Mouse (Mus musculus) ovary, postnatal 10 days (tissue): ENCODE results near the gene Pi4ka.

Source experiments
- DNase-seq: peaks from one replicate; pipeline ENCODE4 v3.0.0; 2022; ENCODE audit warnings: low spot score

Pi4ka gene

DNA sequence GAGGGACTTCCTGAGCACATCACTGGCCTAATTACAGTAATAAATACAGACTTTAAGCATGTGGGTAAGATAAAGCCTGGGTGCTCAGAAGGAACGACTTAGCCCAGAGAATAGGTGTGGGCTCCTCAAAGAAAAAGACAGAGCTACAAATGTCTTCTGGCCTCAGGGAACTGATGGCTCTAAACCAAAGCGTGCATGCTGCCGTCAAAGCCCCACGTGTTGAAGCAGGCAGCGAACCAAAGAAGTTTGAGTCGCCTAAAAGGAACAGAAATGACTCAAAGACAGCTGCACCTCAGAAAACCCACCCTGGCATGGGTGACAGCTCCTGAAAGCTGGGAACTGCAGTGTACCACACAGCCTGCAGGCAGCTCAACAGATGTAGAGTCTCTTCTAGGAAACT lies 134.3 kb downstream of the Pi4ka start:
- no peak for DNase-seq

DNA sequence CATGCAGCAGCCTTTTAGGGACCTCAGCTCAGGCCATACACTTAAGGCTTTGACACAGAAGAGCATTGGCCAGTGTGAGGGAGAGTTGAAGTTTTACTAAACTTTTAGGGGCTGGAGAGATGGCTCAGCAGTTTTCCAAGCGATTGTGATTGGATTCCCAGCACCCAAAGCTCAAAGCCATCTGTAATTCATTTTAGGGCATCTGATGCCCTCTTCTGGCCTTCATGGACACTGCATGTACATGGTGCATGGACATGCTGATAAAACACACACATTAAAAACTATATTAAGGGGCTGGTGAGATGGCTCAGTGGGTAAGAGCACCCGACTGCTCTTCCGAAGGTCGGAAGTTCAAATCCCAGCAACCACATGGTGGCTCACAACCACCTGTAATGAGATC lies 135.0 kb downstream of the Pi4ka start:
- DNase-seq = no peak

DNA sequence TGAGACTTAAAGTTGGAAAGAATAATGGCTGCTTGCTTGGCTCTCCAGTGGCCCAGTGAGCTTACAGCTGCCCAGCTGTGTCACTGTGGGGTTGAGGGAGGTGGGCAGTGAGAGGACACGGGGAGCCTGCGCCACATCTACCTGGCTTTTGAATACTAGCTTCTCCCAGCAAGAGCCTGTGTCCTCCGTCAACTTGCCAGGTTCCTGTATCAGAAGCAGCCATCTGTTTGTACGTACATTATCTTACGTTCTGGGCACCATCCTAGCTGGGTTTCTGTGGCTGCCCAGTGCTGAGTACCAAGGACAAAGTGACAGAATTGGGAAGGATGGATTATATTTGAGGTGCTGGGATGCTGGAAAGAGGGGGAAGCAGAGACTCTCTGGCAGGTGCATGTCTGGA lies 136.2 kb downstream of the Pi4ka start:
- DNase-seq = no peak

DNA sequence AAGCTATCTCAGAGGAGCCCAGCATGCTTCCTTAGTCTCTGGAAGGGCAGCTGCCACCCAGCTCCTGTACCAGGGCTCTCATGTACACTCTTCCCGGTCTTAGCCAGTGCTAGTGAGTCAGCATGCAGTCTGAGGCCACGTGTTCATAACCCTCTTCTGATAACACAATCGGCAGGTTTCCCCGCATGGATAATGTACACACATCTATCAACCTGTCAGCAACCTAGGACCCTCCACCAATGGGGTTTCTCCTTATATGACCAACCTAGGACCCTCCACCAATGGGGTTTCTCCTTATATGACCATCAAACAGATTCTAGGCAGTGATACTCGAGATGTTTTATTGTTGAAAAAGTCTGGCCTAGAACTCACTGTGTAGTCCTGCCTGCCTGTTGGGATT lies 138.2 kb downstream of the Pi4ka start:
- no peak for DNase-seq

DNA sequence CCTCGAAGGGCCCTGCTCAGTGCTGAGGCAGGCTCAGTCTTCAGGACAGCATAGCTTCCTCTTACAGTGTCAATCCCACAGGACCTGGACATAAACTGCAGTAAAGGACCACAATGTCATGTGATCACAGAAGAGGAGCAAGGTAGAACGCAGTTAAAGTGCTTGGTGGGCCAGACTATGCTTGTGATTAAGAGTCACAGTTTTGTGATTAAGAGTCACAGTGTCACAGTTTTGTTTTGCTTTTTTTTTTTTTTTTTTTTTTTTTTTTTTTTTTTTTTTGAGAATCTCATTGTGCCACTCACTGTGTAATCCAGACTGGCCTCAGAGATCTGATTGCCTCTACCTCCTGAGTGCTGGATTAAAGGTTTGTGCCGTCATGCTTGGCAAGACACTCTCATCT lies 140.0 kb downstream of the Pi4ka start:
- DNase-seq = no peak

DNA sequence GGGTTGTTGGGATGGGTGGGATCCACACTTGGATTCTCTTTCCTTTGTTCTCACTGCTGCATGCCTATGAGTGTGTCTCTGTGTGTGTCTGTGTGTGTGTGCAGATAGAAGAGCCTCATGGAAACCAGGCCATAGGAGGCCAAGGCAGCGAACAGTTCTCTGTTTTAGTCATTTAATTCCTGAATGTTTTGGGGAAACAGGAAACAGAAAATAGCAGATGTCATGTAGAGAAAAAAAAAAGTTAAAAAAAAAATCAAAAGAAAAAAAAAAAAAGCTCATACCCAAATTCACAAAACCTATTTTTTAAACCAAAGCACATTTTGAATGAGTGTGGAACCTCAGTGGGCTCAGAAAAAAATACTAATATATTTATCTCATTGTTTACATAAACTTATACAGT lies 144.8 kb downstream of the Pi4ka start:
- DNase-seq = no peak

DNA sequence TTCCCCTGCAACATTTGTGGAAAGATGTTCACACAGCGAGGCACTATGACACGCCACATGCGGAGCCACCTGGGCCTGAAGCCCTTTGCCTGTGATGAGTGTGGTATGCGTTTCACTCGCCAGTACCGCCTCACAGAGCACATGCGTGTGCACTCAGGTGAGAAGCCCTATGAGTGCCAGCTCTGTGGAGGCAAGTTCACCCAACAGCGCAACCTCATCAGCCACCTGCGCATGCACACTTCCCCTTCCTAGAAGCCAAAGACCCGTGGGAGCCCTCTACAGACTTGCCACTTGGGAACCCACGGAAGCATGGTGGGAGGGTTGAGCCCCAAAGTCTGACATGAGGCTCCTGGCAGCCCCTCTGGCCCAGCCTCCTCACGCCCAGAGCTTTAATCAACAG lies 147.2 kb downstream of the Pi4ka start:
- no peak for DNase-seq

DNA sequence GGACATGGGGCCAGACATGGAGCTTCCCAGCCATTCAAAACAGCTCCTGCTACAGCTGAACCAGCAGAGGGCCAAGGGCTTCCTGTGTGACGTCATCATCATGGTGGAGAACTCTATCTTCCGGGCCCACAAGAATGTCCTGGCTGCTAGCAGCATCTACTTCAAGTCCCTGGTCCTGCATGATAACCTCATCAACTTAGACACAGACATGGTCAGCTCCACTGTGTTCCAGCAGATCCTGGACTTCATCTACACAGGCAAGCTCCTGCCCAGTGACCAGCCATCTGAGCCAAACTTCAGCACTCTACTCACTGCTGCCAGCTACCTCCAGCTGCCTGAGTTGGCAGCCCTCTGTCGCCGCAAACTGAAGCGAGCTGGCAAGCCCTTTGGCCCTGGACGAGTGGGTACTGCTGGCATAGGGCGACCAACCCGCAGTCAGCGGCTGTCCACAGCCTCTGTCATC lies 148.7 kb downstream of the Pi4ka start:
- no peak for DNase-seq

DNA sequence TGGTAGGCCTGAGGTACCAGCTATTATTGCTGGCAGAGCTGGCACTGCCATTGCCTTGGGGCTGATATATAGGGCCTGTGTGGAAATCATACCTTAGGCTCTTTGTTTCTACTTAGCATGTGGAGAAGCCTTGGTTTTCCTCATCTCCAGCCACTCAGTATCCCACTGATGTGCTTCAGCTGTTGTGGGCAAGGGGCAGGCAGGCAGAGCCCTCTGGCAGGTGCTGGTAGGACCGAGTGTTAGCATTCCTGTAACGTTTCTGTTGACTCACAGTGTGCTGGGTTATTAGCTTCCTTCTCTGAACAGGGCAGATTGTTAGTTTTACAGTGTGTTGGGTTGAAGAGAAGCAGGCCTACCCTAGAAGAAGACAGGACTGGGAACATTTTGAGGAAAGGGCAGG lies 150.8 kb downstream of the Pi4ka start:
- no peak for DNase-seq

DNA sequence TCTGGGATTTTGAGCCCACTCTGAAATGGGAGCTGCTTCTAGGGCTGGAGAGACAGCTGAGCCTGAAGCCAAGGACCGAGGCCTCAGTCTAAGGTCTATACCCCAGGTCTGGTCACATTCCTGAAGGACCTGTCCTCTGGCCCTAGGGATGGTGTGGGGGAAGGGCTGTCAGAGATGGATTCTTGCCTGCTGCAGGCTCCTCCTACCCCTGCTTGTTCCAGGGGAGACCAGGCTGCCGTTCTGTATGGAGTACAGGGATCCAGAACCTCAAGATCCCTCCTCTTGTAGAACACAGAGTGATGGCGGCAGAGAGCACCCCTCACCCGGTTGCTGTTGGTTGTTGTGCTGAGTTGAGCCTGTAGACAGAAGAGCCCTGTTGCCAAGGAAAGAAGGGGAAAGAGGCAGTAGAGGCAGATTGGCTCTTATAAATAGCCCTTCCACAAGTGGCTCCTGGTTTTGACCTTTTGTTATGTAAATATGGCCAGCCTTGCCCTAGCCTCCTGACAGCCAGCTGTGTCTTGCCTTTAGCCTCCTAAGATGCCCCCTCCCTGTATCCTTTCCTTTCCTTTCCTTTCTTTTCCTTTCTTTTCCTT lies 152.0 kb downstream of the Pi4ka start:
- no peak for DNase-seq

DNA sequence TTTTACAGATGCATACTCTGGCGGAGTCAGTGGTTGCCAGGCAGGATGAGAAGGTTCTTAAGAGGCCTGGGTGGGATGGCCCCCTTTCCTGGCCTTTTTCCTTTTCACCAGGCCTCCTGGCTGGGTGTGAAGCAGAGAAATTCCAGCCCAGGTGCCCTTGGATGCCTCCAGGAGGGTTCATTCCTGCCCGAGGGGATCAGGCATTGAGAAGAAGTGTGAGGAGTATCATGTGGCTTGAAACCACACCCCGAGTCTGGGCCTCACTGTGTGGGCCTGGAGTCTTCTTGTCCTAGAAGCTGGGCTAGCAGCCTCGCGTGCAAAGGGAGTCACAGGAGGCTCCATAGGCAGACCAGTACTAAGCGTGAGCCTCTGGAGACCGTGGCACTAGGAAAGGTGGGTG lies 153.3 kb downstream of the Pi4ka start:
- no peak for DNase-seq

DNA sequence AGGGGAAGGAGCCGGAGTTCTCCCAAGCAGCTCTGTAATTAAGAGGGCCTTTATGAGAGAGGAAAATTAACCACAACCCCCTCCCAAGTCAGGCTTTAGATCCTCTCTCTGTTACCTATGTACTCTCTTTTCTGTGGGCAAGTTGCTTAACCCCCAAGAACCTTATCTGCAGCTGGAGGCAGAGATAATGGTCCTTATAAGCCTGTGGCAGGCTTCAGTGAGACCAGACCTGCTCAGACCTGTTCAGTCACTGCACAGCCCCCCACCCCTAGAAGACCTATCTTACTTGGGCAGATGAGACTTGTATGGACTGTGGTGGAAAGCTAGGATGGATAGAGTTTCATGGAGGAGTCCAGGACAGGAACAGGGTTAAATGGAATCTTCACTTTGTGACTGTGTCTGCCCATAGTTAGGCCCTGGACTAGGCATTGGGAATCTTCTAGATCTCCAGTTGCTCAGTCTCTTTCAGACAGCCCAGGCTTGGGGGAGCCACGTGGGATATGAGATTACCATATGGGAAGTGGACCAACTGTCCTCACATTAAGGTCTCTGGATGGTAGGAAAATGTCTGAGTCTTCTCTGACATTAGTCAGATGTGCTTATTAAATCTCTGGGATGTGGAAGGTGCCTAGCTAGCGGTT lies 153.9 kb downstream of the Pi4ka start:
- DNase-seq = no peak

DNA sequence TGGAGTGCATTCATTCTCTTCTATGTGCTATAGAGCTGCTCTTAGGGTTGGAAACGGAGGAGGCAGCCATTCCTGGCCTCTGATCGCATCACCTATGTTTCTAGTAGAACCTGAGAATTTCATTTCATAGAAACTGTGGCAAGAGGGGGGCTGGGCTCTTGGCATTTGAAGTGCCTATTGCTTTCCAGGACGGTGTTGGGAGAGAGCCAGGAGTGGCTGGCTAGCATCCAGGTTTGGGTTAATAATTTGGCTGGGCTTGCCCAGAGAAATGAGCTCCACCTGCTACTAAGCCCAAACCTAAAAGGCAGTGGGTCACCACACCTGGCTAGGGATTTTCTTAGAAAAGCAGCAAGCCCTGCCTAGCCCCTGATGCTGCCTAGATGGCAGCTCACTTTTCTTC lies 154.6 kb downstream of the Pi4ka start:
- peak; percentile 84 for DNase-seq

DNA sequence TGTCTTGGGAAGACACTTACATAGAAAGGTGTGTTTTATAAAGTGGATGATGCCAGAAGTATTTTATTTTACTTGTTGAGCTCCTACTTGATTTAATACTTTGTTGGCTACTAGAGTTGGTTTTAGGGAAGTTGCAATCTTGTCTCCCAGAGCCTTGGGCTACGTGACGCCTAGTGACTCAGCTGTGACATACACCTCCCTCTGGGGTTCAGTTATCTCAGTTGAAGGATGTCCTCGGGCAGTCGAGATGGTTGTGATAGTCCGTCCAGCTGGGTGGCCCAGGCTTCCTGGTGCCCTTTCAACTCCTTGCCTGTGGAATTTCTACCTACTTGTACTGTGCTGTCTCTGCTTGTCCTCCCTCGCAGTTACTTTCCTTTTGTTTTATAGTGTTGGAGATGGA lies 157.0 kb downstream of the Pi4ka start:
- DNase-seq = no peak

DNA sequence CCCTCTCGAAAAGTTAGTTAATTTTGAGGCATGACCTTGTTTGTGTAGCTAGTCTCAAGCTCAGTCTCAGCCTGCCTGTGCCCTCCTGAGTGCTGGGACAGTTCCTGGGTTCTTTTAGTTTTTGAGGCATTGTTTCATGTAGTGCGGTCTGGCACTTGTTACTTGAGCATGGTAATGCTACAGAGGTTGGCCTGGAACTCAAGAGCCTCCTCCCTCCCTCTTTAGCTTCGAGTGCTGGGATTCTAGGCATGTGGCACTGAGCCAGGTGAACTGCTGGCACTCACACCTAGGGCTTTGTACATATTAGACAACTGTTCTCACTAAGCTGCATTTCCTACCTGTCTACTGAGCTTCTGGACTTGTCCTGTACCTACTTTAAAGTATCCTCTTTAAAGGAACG lies 158.4 kb downstream of the Pi4ka start:
- DNase-seq = no peak

DNA sequence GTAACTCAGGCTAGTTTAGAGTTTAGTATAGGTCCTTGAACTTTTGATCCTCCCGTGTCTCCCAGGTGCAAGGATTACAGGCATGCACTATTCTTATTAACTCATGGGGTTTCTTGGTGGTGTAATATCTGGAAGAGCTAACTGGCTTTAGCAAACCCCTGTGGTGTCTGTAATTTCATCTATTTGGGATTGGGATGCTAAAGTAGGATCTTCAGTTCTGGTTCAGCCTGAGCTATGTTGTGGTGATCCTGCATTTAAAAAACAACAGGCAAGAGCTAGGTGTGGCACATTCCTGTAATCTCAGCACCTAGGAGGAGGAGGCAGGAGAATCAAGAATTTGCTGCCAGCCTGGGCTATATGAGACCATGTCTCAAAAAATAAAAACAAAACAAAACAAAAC lies 161.1 kb downstream of the Pi4ka start:
- DNase-seq = no peak

DNA sequence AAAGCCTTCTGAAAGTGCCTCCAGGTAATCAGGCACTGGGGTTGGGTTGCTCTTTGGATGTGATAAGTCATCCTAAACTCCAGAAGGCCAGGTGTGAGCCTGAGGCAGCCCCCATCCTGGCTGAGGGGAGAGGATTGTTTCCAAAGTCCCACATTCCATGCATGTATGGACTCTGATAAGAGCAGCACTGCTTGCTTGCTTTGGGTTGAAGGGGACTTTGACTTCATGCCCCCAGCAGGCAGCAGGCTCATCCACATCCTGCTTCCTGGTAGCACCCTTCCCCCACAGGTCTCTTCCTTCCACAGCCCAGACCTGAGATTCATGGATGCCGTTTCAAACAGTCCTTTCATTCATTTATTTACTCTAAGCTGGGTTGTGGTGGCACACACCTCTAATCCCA lies 162.4 kb downstream of the Pi4ka start:
- DNase-seq = no peak

DNA sequence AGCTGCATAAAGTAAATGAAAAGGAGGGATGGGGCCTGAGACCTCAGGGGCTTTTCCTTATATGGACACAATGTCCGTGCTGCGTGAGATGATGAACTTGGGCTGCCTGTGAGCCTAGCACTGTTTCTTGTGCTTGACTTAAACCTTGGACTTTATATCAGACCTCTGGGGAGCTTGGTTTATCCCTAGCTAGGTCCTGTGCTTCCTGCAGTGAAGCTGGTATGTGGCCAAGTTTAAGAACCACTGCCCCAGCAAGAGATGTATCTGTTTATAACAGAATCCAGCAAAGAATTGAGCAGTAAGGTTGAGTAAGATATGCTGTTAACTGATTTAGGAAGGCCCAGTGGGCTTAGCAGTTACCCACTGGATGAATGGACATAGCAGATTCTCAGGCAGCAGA lies 166.7 kb downstream of the Pi4ka start:
- no peak for DNase-seq

DNA sequence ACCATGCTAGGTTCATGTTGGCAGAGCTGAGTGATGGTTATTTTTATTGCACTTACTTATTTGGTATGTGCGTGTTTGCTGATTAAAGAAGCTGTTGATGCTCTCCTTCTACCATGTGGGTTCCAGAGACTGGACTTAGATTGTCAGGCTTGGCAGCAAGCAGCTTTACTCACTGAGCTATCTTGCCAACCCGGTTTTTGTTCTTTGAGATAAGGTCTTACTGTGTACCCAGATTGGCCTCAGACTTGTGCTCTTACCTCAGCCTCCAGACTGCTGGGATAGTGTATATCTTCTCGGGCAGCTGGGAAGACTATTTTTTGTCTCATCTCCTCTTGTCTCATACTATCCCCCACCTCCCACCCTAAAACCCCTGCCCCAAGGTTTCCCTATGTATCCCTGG lies 168.5 kb downstream of the Pi4ka start:
- no peak for DNase-seq

DNA sequence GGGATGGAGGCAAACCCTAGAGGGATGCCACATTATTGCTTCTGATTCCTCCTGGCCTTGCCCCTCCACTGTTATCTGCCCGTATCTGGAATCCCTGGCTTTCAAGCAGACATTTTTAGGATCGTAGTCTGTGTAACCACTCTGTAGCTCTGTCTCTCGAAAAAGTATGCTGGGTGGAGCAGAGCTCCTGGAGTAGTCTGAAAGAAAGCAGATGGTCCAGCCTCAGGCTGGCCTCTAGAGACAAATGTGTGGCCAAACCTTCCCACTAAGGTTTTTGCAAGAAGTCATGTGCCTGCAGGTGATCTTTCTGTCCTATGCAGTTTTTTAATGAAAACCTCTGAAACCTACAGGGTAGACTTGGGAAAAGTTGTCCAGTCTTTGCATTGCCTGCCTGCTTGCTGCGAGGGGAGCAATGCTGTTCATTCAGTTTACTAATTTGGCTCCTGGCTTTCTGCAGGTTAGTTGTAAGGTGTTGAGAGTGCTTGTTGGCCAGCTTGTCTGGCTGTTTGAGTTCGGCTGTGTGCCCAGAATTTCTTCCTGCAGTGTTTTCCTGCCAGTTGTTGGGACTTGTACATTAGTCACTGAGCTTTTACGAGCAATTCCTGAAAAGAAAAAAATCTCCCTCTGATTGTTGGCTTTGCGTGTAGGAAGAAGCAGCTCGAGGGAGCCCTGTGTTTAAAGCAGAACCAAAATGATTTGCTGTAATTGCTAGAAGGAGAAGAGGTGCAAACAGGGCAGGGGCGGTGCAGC lies 171.0 kb downstream of the Pi4ka start:
- no peak for DNase-seq

DNA sequence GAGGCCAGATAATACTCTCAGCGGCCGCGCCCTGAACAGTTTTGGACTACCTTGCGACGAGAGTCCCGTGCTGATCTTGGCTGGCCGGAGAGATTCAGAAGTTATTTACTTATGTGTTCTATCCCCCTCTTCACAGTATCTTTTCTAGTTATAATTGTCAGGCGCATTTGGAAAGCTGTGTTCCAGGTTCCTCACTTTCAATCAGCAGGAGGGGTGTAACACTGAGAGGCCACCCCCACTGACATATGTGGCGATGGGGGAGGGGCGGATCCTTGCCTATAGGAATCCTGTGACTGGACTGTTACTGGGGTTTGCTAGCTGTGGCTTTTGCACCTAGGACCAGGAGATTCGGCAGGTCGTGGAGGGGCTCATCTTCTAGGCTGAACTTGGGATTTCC lies 171.6 kb downstream of the Pi4ka start:
- DNase-seq = no peak

DNA sequence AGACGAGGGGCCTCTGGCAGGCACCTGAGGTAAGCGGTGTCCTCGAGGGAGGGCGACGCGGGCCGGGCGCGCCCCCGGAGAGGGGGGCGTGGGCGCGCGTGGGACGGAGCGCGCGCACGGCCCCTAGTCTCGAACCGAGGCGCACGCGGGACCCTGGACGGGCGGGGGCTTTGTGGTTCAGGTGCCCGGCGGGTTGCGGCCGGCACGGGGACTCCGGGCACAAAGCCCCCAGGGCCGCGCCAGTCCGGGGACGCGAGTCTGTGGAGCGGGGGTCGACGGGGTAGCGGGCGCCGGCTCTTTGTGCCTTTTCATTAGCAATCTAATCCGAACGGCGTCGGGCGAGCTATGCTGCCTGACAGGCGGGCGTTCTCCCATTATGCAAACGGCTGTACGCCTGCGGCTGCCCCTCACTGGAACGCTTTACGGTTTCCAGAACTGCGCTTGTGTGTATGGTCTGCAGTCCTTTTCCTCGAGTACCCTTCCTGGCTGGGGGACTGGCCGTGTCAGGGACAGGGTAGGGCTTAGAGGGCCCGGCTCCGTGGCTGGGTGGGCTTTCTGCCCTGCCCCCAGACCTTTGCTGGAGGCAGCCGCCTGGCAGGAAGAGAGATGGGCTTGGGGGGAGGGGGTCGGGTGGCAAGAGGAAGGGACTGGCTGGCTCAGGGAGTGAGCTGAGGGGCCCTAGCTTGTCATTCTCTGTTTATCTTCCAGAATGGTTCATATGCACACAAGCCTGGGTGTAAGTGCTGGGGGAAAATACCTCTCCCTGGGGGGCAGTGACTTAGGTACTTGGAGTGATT lies 172.2 kb downstream of the Pi4ka start:
- DNase-seq = peak; percentile 38
